Mouse (Mus musculus): ENCODE measurements around the gene Coil. TPM values are rescaled to one million over a fixed set of nuclear protein-coding genes. Genes with fewer than 3 reads are reported as not detected.
"Not testable (repeated sequence)": the region's sequence is repeated elsewhere in the genome, so short reads cannot be mapped to it uniquely, and the experiment has no call there.

The Coil gene
- total RNA-seq, 1 experiment = 37.8 TPM

DNA sequence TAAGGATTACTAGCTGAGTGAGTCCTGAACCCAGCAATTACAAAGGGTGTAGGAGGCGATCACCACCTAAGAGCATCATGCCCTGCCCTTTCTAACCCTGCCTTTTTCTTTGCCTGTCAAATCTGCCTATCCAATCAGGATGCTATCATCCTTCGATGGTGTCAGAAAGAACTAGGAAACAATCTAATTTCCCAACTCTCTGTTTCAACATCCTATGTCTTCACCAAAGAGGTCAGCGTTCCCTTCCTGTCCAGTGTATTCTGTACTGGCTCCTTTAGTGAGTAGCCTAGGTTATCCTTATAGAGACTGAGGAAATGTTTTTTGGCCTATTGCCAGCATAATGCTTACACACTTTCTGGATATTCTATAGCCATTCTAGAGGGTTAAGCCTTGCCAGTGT is 65.5 kb downstream of the Coil start:
- peaks cover 15% of the 10 kb centered on the region for H3K36me3 ChIP-seq (ENCODE audit: control insufficient read depth, insufficient read depth, low read length, poor library complexity, severe bottlenecking)
- peaks cover 3 to 5% of the 10 kb centered on the region in 2 experiments; a peak in 2 of 4 replicates for H3K4me1 ChIP-seq (ENCODE audit: control insufficient read depth in 2 of 2, insufficient read depth in 2 of 2, low read length in 2 of 2, poor library complexity in 1 of 2)
- H3K9me3 ChIP-seq (ENCODE audit: control insufficient read depth, insufficient read depth, low read depth, low read length) = no peaks in the 10 kb centered on the region
- in situ Hi-C loops (cut with MboI; ENCODE audit: low sequenced_read_pairs in 2 of 2, unreplicated experiment in 2 of 2) = no loop called here
- H3K27ac ChIP-seq (ENCODE audit: insufficient read depth, low read depth, low read length, poor library complexity, severe bottlenecking) = no peak overlapping the region
- no peak for TF ChIP-seq CHD2 (IDR thresholded peaks at IDR 0.05; ENCODE audit: low read depth, low read length)
- no peak for TF ChIP-seq ZC3H11A (IDR thresholded peaks at IDR 0.05; ENCODE audit: borderline replicate concordance, low read depth, low read length)
- TF ChIP-seq HCFC1 (IDR thresholded peaks at IDR 0.05; ENCODE audit: borderline replicate concordance, insufficient read depth, low read length) = no peak
- no peak for TF ChIP-seq ZNF384 (IDR thresholded peaks at IDR 0.05; ENCODE audit: low read depth, low read length)
- no peak for TF ChIP-seq MAFK (IDR thresholded peaks at IDR 0.05; ENCODE audit: insufficient read depth, low read depth, low read length)
- H3K9ac ChIP-seq (ENCODE audit: insufficient read depth, low read depth, low read length, poor library complexity, severe bottlenecking) = no peak overlapping the region
- no peak overlapping the region for H3K4me3 ChIP-seq (ENCODE audit: insufficient read depth in 1 of 2, low read depth in 1 of 2, low read length in 2 of 2, poor library complexity in 1 of 2, severe bottlenecking in 1 of 2)
- no peak for DNase-seq (ENCODE audit: low read depth, low spot score)

DNA sequence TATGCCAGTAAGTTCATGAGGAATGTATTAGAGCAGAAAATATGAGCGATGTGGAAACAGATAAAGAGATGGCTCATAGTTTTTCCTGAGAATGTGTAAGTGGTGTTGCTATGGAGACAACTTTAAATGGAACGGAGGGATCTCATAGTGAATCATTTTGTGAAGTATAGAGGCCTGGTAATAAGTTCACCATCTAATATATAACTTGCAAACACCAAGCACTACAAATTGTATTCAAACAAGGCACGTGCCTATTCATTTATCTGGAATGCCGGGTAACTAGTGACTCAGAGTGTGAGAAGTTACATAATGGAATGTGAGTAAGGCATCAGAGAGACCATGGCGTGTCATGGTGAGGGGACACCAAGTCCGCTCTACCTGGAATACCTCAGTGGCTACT is 68.4 kb downstream of the Coil start:
- Histone ChIP-seq H3K27ac (ENCODE audit: insufficient read depth, low read depth, low read length, poor library complexity, severe bottlenecking) (no peak overlapping the region), H3K9ac (ENCODE audit: insufficient read depth, low read depth, low read length, poor library complexity, severe bottlenecking) (no peak overlapping the region), H3K4me1 (ENCODE audit: control insufficient read depth in 2 of 2, insufficient read depth in 2 of 2, low read length in 2 of 2, poor library complexity in 1 of 2) (no peaks in the 10 kb centered on the region), H3K36me3 (ENCODE audit: control insufficient read depth, insufficient read depth, low read length, poor library complexity, severe bottlenecking) (peaks cover 24% of the 10 kb centered on the region), H3K9me3 (ENCODE audit: control insufficient read depth, insufficient read depth, low read depth, low read length) (no peaks in the 10 kb centered on the region), H3K4me3 (ENCODE audit: insufficient read depth in 1 of 2, low read depth in 1 of 2, low read length in 2 of 2, poor library complexity in 1 of 2, severe bottlenecking in 1 of 2) (no peak overlapping the region)
- DNase-seq (ENCODE audit: low read depth, low spot score) = no peak
- TF ChIP-seq ZC3H11A (IDR thresholded peaks at IDR 0.05; ENCODE audit: borderline replicate concordance, low read depth, low read length) = no peak
- no peak for TF ChIP-seq CHD2 (IDR thresholded peaks at IDR 0.05; ENCODE audit: low read depth, low read length)
- no peak for TF ChIP-seq HCFC1 (IDR thresholded peaks at IDR 0.05; ENCODE audit: borderline replicate concordance, insufficient read depth, low read length)
- no peak for TF ChIP-seq MAFK (IDR thresholded peaks at IDR 0.05; ENCODE audit: insufficient read depth, low read depth, low read length)
- no peak for TF ChIP-seq ZNF384 (IDR thresholded peaks at IDR 0.05; ENCODE audit: low read depth, low read length)
- in situ Hi-C loops (cut with MboI; ENCODE audit: low sequenced_read_pairs in 2 of 2, unreplicated experiment in 2 of 2) = no loop called here

DNA sequence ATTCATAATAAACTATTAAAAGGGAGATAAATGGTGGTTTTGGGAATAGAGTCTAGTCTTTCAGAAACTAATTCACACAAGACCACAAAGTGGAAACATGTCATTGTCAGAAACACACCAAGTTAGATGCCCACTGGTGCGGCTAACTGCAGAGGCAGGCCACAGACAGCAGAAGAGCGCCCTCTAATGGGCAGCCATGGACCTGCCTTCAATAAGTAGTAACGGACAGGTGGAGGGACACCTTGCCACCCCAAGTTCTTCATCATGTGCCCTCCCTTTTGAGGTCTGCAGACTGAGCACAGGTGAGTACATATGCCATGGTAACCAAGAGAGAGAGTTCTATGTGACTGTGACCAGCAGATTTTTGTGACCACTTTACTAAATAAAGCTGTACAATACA is 69.3 kb downstream of the Coil start:
- H3K4me1 ChIP-seq (ENCODE audit: control insufficient read depth in 2 of 2, insufficient read depth in 2 of 2, low read length in 2 of 2, poor library complexity in 1 of 2) = no peaks in the 10 kb centered on the region; a peak in 1 of 4 replicates
- peaks cover 29% of the 10 kb centered on the region for H3K36me3 ChIP-seq (ENCODE audit: control insufficient read depth, insufficient read depth, low read length, poor library complexity, severe bottlenecking)
- H3K9me3 ChIP-seq (ENCODE audit: control insufficient read depth, insufficient read depth, low read depth, low read length) = no peaks in the 10 kb centered on the region
- no peak overlapping the region for H3K27ac ChIP-seq (ENCODE audit: insufficient read depth, low read depth, low read length, poor library complexity, severe bottlenecking)
- H3K9ac ChIP-seq (ENCODE audit: insufficient read depth, low read depth, low read length, poor library complexity, severe bottlenecking) = no peak overlapping the region
- in situ Hi-C loops (cut with MboI; ENCODE audit: low sequenced_read_pairs in 2 of 2, unreplicated experiment in 2 of 2) = no loop called here
- 0 out of 2 replicates have a peak, but pooled peaks have one; percentile 37 for TF ChIP-seq ZC3H11A (IDR thresholded peaks at IDR 0.05; ENCODE audit: borderline replicate concordance, low read depth, low read length)
- no peak for TF ChIP-seq CHD2 (IDR thresholded peaks at IDR 0.05; ENCODE audit: low read depth, low read length)
- H3K4me3 ChIP-seq (ENCODE audit: insufficient read depth in 1 of 2, low read depth in 1 of 2, low read length in 2 of 2, poor library complexity in 1 of 2, severe bottlenecking in 1 of 2) = no peak overlapping the region
- no peak for DNase-seq (ENCODE audit: low read depth, low spot score)

DNA sequence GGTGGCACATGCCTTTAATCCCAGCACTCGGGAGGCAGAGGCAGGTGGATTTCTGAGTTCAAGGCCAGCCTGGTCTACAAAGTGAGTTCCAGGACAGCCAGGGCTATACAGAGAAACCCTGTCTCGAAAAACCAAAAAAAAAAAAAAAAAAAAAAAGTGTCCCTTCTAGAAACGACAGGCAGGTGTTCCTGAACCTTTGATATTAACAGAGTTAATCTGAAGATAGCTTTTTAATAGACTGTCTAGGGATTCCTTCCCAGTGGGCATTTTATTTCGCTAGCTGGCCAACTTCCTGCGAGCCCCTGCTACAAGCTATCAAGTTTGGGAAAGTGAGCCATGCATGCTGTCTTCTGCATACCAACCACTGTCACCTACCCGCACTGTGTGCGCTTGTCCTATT is 71.0 kb downstream of the Coil start:
- in situ Hi-C loops (cut with MboI; ENCODE audit: low sequenced_read_pairs in 2 of 2, unreplicated experiment in 2 of 2); DNase-seq (ENCODE audit: low read depth, low spot score); H3K4me3 ChIP-seq (ENCODE audit: insufficient read depth in 1 of 2, low read depth in 1 of 2, low read length in 2 of 2, poor library complexity in 1 of 2, severe bottlenecking in 1 of 2); H3K27ac ChIP-seq (ENCODE audit: insufficient read depth, low read depth, low read length, poor library complexity, severe bottlenecking); H3K9ac ChIP-seq (ENCODE audit: insufficient read depth, low read depth, low read length, poor library complexity, severe bottlenecking); H3K9me3 ChIP-seq (ENCODE audit: control insufficient read depth, insufficient read depth, low read depth, low read length); H3K4me1 ChIP-seq (ENCODE audit: control insufficient read depth in 2 of 2, insufficient read depth in 2 of 2, low read length in 2 of 2, poor library complexity in 1 of 2): not testable (repeated sequence)
- TF ChIP-seq ZNF384 (IDR thresholded peaks at IDR 0.05; ENCODE audit: low read depth, low read length) = peak; percentile 75
- H3K36me3 ChIP-seq (ENCODE audit: control insufficient read depth, insufficient read depth, low read length, poor library complexity, severe bottlenecking) = peaks cover 32% of the 10 kb centered on the region

Other genes starting within 250 kb of the Coil start
- gene Akap1, start 105.7 kb upstream of the Coil start, total RNA-seq (2012; rRNA removed) = 184 and 262 TPM in 2 replicates
- 140 and 208 TPM in 2 replicates for gene Scpep1, start 14.8 kb upstream of the Coil start, total RNA-seq (2012; rRNA removed)
- 0.95 and 1.6 TPM in 2 replicates for gene Elobl, start 3.3 kb upstream of the Coil start, total RNA-seq (2012; rRNA removed)
- gene Trim25, start 29.1 kb downstream of the Coil start, total RNA-seq (2012; rRNA removed) = 37.8 TPM in 2 replicates
- gene Dgke, start 96.6 kb downstream of the Coil start, total RNA-seq (2012; rRNA removed) = 24.2 and 30.4 TPM in 2 replicates
- gene Gm525, start 103.6 kb downstream of the Coil start, total RNA-seq (2012; rRNA removed) = 3.6 and 5.9 TPM in 2 replicates